Mouse (Mus musculus) natural killer cell, adult 2 months (primary cell): Measurements from ENCODE around the gene Fam180a.

ENCODE experiments used
- DNase-seq, 2 experiments: peaks; one replicate each; pipeline ENCODE4 v3.0.0; 2022; ENCODE audit warnings: low spot score in 2 of 2

Fam180a gene

DNA sequence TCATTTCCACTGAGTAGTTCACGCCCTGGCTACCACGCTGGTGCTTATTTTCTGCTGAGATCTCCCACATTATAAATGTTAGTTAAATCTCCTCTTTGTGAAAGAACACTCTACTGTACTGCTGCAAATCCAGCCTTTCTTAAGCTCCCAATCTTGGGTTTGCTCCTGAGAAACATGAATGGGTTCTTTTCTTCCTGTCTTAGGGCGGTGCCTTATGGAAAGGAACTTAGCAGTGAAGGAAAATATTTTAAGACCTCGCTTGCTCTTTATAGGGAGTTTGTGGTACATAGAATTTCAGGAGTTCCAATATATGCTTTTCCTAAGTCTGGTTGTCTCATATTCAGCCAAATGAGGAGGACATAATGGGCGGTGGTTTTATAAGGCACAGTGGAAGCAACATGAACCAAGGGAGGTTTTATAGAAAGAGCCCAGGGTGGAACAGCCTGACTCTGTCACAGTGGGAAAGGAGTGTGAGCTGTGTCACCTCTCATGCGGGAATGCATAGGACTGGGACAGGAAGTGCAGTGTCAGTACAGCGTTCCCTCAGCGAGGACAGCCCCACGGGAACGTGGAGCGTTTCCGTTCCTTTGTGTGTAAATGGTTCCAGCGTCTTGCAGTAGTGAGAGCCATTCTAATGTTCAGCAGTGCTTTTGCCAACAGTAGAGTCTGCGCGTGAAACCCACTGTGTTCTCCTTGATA, 60.2 kb downstream of the Fam180a start:
- DNase-seq: no peak
